Mouse (Mus musculus) mouse trophoblast stem cell (cell line): ENCODE measurements around the gene Sox5.

Experiments used
- in situ Hi-C, 2 experiments: fragments of 300-500 bp; cut with MseI, MboI; formaldehyde crosslinking; loops; 2 replicates in 1 of 2; 3 replicates in 1 of 2; pipeline ENCODE4 v1.15.1; 2025

Sox5 gene

GRCm38 (mm10) chr6:144659115-144660108, 122.4 kb downstream of the Sox5 start:
- in situ Hi-C loops: no loop called here

GRCm38 (mm10) chr6:144652876-144653275, 128.9 kb downstream of the Sox5 start:
- in situ Hi-C loops: no loop called here

DNA sequence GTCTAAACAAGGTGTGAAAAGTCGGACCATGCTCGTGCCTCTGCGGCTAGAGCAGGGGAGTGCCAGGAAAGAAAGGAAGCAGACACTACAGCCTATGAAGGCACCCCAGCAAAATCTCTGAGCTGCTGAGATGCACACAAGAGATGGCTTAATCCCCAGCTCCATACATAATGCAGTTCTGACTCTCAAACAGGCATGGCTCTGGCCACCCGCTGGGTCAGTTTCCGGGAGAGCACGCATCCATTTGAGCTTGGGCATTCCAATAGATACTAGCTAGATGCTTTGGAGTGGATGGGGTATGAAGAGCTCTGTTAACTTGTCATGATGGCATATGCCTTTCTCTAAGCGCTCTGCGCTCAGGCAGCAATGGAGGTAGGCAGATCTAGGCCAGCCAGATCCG, 132.9 kb downstream of the Sox5 start:
- in situ Hi-C loops: no loop called here

- in situ Hi-C loops: no loop called here
Measured at GRCm38 (mm10) chr6:144648124-144648591, 133.6 kb downstream of the Sox5 start.

GRCm38 (mm10) chr6:144646331-144646730, 135.4 kb downstream of the Sox5 start:
- in situ Hi-C loops: no loop called here

- in situ Hi-C loops: no loop called here
Measured at GRCm38 (mm10) chr6:144645796-144646195, 136.0 kb downstream of the Sox5 start.

GRCm38 (mm10) chr6:144644711-144645110, 137.1 kb downstream of the Sox5 start:
- in situ Hi-C loops: no loop called here

GRCm38 (mm10) chr6:144643601-144644000, 138.2 kb downstream of the Sox5 start:
- in situ Hi-C loops: no loop called here

DNA sequence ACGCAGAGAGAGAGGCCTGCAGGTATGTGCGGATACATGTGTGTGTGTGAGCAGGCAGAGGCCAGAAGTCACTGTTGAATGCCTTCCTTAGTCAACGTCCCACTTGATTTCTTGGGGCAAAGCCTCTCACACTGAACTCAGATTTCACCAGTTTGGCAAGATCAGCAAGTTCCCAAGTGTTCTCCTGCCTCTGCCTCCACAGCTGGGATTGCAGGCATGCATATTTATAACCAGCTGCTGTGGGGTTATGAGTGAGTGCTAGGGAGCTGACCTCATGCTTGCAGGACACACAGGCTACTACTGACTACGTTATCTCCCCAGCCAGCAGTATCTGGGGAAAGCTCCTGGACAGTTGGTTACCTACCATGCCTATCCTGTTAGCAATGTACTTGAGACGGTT, 139.9 kb downstream of the Sox5 start:
- in situ Hi-C loops: no loop called here

GRCm38 (mm10) chr6:144640591-144640990, 141.2 kb downstream of the Sox5 start:
- in situ Hi-C loops: no loop called here

- in situ Hi-C loops: no loop called here
Measured at GRCm38 (mm10) chr6:144638547-144638946, 143.2 kb downstream of the Sox5 start.

DNA sequence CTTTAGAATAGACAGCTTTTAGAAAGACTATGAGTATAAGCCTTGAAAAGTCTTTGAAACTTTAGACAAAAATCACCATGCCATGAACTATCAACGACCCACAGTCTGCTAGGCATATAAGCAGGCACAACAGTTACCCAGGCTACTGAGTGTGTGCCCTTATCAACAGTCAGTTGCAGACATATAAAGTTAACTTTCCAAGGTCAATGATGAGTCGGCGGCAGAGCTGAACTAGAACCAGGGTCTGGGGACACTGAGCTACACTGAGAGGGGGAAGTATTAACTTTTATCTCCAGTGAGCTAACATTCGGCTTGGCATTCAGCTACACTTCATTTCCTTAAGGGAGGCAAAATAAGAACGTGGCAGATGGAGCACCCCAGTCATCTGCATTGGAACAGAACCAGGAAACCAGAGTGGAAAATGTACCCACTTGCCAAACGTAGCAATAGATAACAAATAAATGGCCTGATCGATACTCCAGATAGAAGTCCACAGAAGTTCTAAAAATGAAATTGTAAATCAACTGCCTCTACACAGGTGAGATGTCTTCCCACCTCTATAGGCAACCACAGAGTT, 154.2 kb downstream of the Sox5 start:
- in situ Hi-C loops: no loop called here

DNA sequence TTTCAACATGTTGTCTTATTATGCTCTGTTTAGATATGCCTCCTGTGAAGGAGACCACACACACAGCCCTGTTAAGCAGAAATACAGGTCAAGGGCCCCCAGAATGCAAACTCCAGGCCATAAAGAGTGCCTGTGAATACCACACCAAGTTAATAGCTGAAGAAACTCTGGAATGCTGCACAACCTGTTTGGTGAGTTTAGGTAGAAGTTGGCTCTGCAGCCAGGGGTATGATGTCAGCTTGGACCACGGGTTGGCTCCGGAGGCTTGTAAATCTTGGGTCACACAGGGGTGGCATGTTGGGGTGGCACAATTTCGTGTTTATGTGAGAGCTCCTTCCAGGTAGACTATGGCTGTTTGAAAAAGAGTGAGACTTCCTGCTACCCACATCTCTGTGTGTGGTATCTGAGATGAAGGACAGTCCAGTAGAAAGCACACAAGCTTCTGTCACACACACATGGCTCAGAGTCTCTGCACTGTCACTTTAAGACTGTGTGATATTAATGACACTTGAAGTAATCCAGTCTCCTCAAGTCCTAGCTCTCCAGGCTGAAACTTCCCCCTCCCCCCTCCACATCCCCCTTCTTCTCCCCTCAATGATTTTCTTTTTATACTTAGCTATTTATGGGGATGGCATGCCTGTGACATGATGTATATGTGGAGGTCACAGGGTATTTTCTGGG, 160.5 kb downstream of the Sox5 start:
- in situ Hi-C loops: no loop called here

DNA sequence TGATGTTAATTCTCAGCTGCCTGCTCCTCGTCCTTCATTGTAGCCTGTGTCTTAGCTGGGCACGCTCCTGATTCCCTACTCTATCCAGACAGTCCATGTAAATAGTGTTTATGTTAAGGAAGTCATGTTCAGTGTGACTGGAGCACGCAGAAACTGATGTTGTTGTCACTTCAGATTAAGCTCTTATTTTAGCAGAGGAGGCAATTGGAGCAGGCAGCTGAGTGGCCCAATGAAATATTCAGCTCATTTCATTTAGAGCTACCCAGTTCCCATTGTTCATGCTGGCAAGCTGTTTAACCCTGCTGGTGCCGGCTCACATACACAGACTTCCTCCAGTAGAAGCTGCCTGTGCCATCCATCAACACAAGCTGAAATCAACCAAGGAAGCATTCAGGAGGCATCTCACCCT, 170.4 kb downstream of the Sox5 start:
- in situ Hi-C loops: no loop called here

DNA sequence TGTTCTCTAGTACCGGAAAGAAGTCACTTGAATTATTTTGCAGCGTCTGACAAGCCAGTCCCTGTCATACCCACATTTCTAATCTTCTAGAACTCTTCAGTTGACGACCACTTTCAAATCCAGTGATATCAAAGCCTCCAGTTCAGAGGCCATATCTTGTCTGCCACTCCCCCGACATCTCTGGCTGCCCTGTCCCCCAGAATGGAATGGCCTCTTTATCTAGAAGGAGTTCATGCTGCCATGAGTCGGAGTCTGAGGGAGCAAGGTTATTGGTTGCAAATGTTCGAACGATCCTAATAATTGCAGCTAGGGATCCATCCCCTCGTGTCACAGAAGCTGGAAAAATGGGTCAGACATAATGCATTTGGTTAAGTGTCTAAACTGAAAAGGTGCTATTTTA, 170.9 kb downstream of the Sox5 start:
- in situ Hi-C loops: no loop called here

DNA sequence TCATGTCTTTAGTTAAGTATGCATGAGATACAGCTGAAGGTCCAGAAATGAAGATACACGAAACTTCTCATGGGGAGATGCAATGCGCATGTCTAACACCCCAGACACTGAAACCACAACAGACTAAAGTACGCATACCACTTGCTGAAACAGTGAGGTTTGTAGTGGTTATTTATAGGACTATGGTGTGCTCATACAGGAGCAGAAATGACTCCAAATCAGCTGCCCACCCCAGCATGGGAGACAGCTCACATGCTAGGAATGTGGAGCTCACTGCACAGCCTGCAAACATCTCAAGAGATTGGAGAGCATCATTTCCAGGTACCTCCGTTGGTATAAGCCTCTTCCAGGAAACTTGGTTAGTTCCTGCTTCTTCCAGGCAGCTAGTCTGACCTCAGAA, 178.9 kb downstream of the Sox5 start:
- in situ Hi-C loops: no loop called here

GRCm38 (mm10) chr6:144600351-144600750, 181.4 kb downstream of the Sox5 start:
- in situ Hi-C loops: no loop called here

DNA sequence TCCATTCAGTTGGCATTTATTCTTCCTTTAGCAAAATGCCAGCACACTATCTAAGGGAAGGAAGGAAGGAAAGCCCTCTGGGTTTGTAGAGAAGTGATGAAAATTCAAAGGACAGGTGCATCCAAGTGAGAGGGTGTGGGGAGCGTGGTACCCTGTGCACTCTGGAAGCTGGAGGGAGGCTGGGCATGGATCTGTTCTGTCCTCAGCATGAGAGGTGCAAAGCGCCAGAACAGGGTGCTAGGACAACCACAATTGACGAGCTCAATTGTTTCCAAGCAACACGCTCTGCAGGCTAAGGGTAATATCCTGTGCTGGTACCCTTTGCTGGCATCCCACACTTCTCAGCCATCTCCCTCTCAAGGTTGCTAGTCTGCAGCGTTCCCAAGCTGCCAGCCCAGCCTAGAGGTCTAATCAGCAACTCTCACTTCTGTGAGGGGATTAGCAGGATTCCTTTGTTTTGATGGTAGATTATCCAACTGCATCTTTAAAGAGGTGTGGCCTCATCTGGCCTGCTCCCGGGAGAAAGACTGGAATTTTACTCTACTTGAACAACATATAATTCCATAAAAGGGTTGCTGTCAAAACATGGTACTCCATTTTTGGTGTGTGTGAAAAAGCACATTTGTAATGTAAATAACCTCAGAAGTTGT, 183.3 kb downstream of the Sox5 start:
- in situ Hi-C loops: no loop called here

- in situ Hi-C loops: no loop called here
Measured at GRCm38 (mm10) chr6:144596536-144597210, 185.1 kb downstream of the Sox5 start.

DNA sequence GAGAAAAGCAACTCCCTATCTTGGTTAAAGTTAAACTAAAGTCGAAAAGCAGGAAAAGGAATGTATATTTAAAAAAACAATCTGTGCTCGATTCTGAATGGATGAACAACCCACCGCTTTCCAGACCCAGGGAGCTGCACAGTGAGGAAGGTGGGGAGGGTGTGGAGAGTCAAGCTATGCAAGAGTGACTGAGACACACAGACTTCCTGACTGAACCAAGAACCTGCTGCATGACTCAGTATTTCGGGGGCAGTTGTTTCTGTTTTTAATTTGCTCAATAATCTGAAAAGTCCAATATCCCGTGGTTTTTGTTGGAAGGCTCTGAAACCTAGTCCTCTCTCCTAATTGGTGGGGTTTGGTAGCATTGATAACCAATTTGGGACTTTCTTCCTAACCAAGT, 196.9 kb downstream of the Sox5 start:
- in situ Hi-C loops: no loop called here
